Mouse (Mus musculus): ENCODE measurements around the gene Srl. TPM values are rescaled to one million over a fixed set of nuclear protein-coding genes. Genes with fewer than 3 reads are reported as not detected.

Srl gene
- polyA plus RNA-seq, 1 experiment from 2014 or later, result 36.8 TPM

Other genes with a start within 250 kb of the Srl start
- 1.4 and 1.6 TPM in 2 replicates for gene Adcy9, start 121.3 kb downstream of the Srl start, polyA plus RNA-seq (2015; fragmentation: Nextera tagmentation; extraction: Ambion mirVana)
- 20.4 and 20.7 TPM in 2 replicates for gene Tfap4, start 18.0 kb upstream of the Srl start, polyA plus RNA-seq (2015; fragmentation: Nextera tagmentation; extraction: Ambion mirVana)
- gene Glis2, start 52.9 kb upstream of the Srl start, polyA plus RNA-seq (2015; fragmentation: Nextera tagmentation; extraction: Ambion mirVana), result 31.7 and 34.9 TPM in 2 replicates
- gene Pam16, start 83.2 kb upstream of the Srl start, polyA plus RNA-seq (2015; fragmentation: Nextera tagmentation; extraction: Ambion mirVana), result 75.8 and 83.1 TPM in 2 replicates
- gene Vasn, start 98.1 kb upstream of the Srl start, polyA plus RNA-seq (2015; fragmentation: Nextera tagmentation; extraction: Ambion mirVana), result 41.5 and 45.1 TPM in 2 replicates
- gene Dnaja3, start 98.2 kb upstream of the Srl start, polyA plus RNA-seq (2015; fragmentation: Nextera tagmentation; extraction: Ambion mirVana), result 60.5 and 65.1 TPM in 2 replicates
- 16.8 and 18.4 TPM in 2 replicates for gene Coro7, start 138.0 kb upstream of the Srl start, polyA plus RNA-seq (2015; fragmentation: Nextera tagmentation; extraction: Ambion mirVana)
- 48.3 and 54.5 TPM in 2 replicates for gene Nmral1, start 177.5 kb upstream of the Srl start, polyA plus RNA-seq (2015; fragmentation: Nextera tagmentation; extraction: Ambion mirVana)
- gene Hmox2, start 184.5 kb upstream of the Srl start, polyA plus RNA-seq (2015; fragmentation: Nextera tagmentation; extraction: Ambion mirVana), result 99.6 and 106 TPM in 2 replicates
- gene Cdip1, start 248.5 kb upstream of the Srl start, polyA plus RNA-seq (2015; fragmentation: Nextera tagmentation; extraction: Ambion mirVana), result 81.8 and 90.5 TPM in 2 replicates

Measured in limb, embryonic 15.5 days (tissue).